Mouse (Mus musculus) ES-Bruce4 (cell line): Measurements from ENCODE around the gene Hoxa3.

ENCODE experiments used
- CTCF ChIP-seq: IDR thresholded peaks from one replicate; pipeline ENCODE4 v1.8.1; 2011; ENCODE audit warnings: low read depth, low read length
- POLR2A ChIP-seq: IDR thresholded peaks from one replicate; pipeline ENCODE4 v1.8.1; 2011; ENCODE audit warnings: low read length; ENCODE audit not compliant: insufficient read depth

- TF ChIP-seq CTCF (no peak), POLR2A (no peak)
Measured at GRCm38 (mm10) chr6:52159164-52159761, 53.9 kb downstream of the Hoxa3 start.
